ENCODE assay signal across 11 mouse cellular contexts in genomic region chr3:94693329-94693825, GRCm38 (mm10). TPM values are rescaled to one million over a fixed set of nuclear protein-coding genes. Genes with fewer than 3 reads are reported as not detected.
DNase-seq lines count a peak whose midpoint lies in the region; ATAC-seq and TF ChIP-seq lines count a peak whose summit lies in the region.
"Had no signal": no experiment of that assay in that cellular context is flagged by ENCODE, and none has a peak within 500 bp of the region (broad histone marks: within the 10 kb centered on the region; RNA-seq: fewer than 3 reads in every experiment).

Gene Selenbp2 (plus strand): TSS chr3:94693556.

- H3K4me1 ChIP-seq in liver, adult 2 months (ENCODE audit: control insufficient read depth, insufficient read depth, low read length) = peaks cover 24% of the 10 kb centered on the region
- H3K4me1 ChIP-seq in liver, embryonic 15.5 days (replicated peaks) = peaks cover 46% of the 10 kb centered on the region
- H3K4me1 ChIP-seq in stomach, embryonic 16.5 days (ENCODE audit: control insufficient read depth, insufficient read depth, low read length) = 0 out of 2 replicates have a peak, but pooled peaks cover 6% of the 10 kb centered on the region

- peak within 1 kb of the TSS; percentile 71 for H3K9ac ChIP-seq in liver, adult 2 months (ENCODE audit: low read depth, low read length)
- H3K9ac ChIP-seq in liver, embryonic 15.5 days = no peak within 1 kb of the TSS
- no peak within 1 kb of the TSS for H3K9ac ChIP-seq in stomach, embryonic 16.5 days (ENCODE audit: low read length)

- peak within 1 kb of the TSS; percentile 77 for H3K27ac ChIP-seq in liver, adult 2 months (replicated peaks; ENCODE audit: insufficient read depth, low read depth, low read length)
- no peak within 1 kb of the TSS for H3K27ac ChIP-seq in liver, embryonic 15.5 days (replicated peaks)
- H3K27ac ChIP-seq in stomach, embryonic 16.5 days (ENCODE audit: low read length) = peak within 1 kb of the TSS; percentile 49; the same call in 1 of the 2 replicates

- TF ChIP-seq POLR2A in liver, adult 2 months (IDR thresholded peaks at IDR 0.05; ENCODE audit: extremely low read depth, insufficient read depth, low read length) = peak; percentile 81

- H3K36me3 ChIP-seq in liver, adult 2 months (ENCODE audit: control insufficient read depth, insufficient read depth, low read length) = peaks cover 6% of the 10 kb centered on the region
- no peaks in the 10 kb centered on the region for H3K36me3 ChIP-seq in liver, embryonic 15.5 days (replicated peaks)
- H3K36me3 ChIP-seq in stomach, embryonic 16.5 days (ENCODE audit: control insufficient read depth, insufficient read depth, low read length) = no peaks in the 10 kb centered on the region

- no peaks in the 10 kb centered on the region for H3K79me2 ChIP-seq in liver, adult 2 months (ENCODE audit: control insufficient read depth, insufficient read depth, low read length)

- peak; percentile 35 for ATAC-seq in liver, embryonic 15.5 days (ENCODE audit: insufficient read depth)
- peak; percentile 78 for ATAC-seq in stomach, embryonic 16.5 days (ENCODE audit: insufficient read depth, low FRiP score)

- no peak for TF ChIP-seq CTCF in liver, adult 2 months (IDR thresholded peaks at IDR 0.05; ENCODE audit: low read depth, low read length)

- no peak within 1 kb of the TSS; the same call in 1 of the 2 replicates for H3K4me2 ChIP-seq in liver, embryonic 15.5 days
- H3K4me2 ChIP-seq in stomach, embryonic 16.5 days (ENCODE audit: low read depth, low read length) = no peak within 1 kb of the TSS

- no peaks in the 10 kb centered on the region for H3K27me3 ChIP-seq in liver, adult 2 months (ENCODE audit: control insufficient read depth, insufficient read depth, low read length)
- H3K27me3 ChIP-seq in liver, embryonic 15.5 days = no peaks in the 10 kb centered on the region
- H3K27me3 ChIP-seq in stomach, embryonic 16.5 days (ENCODE audit: control insufficient read depth, insufficient read depth, low read length) = no peaks in the 10 kb centered on the region

- H3K4me3 ChIP-seq in liver, adult 2 months (ENCODE audit: insufficient read depth, low read depth, low read length) = peak within 1 kb of the TSS; percentile 37
- H3K4me3 ChIP-seq in liver, embryonic 15.5 days (replicated peaks) = no peak within 1 kb of the TSS
- H3K4me3 ChIP-seq in stomach, embryonic 16.5 days (replicated peaks; ENCODE audit: low read length) = no peak within 1 kb of the TSS

- no peaks in the 10 kb centered on the region for H3K9me3 ChIP-seq in liver, embryonic 15.5 days (replicated peaks)
- H3K9me3 ChIP-seq in stomach, embryonic 16.5 days (replicated peaks; ENCODE audit: control insufficient read depth, low read length) = no peaks in the 10 kb centered on the region

- 6% methylated on average over 5 of the region's 5 CpGs for WGBS in liver, adult 2 months
- WGBS in liver, embryonic 15.5 days (ENCODE audit: insufficient replicate concordance) = 58% methylated on average over 5 of the region's 5 CpGs
- WGBS in stomach, embryonic 16.5 days = 17% methylated on average over 5 of the region's 5 CpGs

- peak; percentile 65 for DNase-seq in liver, adult 2 months (ENCODE audit: extremely low read depth, low read depth, low spot score)
- no peak for DNase-seq in liver
- DNase-seq in kidney, adult 18-20 months = peak; percentile 72
- no peak for DNase-seq in cerebellum, adult 9-10 months
- no peak for DNase-seq in urinary bladder, postnatal 25 days (ENCODE audit: low spot score)
- DNase-seq: cerebellum, adult 18-20 months; gastrocnemius, postnatal 10 days; left cerebral cortex, postnatal 4 days had no signal

RNA-seq across cellular contexts. Expression of gene Selenbp2, which starts in this region (rescaled TPM):
- 57.4 and 86.2 TPM in 2 replicates for total RNA-seq in liver, adult 2 months (2014; rRNA removed)
- 24.5 and 148 TPM in 2 replicates for polyA plus RNA-seq in liver, adult 2 months (2012; rRNA removed)
- polyA plus RNA-seq in liver, embryonic 15.5 days (2015; fragmentation: Nextera tagmentation; extraction: Ambion mirVana) = 69.0 and 92.7 TPM in 2 replicates
- polyA plus RNA-seq in stomach, embryonic 16.5 days (2015; fragmentation: Nextera tagmentation; extraction: Ambion mirVana) = 9.3 and 11.9 TPM in 2 replicates
- polyA plus RNA-seq: testis, adult 2 months had no signal

Comparison
In these comparisons a context has a peak if more than half of its experiments do, and no peak if none do; other contexts are left out.
1. DNase-seq: peak in liver, adult 2 months (single experiment) and kidney, adult 18-20 months (single experiment); none in liver (single experiment), cerebellum, adult 9-10 months (single experiment) and urinary bladder, postnatal 25 days (single experiment).